Mouse (Mus musculus): ENCODE data around the gene Myl6. TPM values are rescaled to one million over a fixed set of nuclear protein-coding genes. Genes with fewer than 3 reads are reported as not detected.

Gene Myl6
- polyA plus RNA-seq, 1 experiment from 2014 or later: 442 TPM

- Histone ChIP-seq H3K27me3 (ENCODE audit: insufficient read depth, low read length) (no peaks in the 10 kb centered on the region), H3K4me3 (ENCODE audit: low read depth, low read length) (no peak overlapping the region), H3K9me3 (ENCODE audit: low read length) (no peaks in the 10 kb centered on the region), H3K27ac (ENCODE audit: low read depth) (no peak overlapping the region), H3K36me3 (replicated peaks; ENCODE audit: insufficient read depth, low read length) (no peaks in the 10 kb centered on the region), H3K9ac (replicated peaks) (no peak overlapping the region), H3K4me2 (ENCODE audit: low read depth, low read length) (no peak overlapping the region), H3K4me1 (ENCODE audit: insufficient read depth) (peaks cover 30% of the 10 kb centered on the region)
- 66% methylated on average over 6 of the region's 6 CpGs for WGBS (ENCODE audit: insufficient replicate concordance)
- TF ChIP-seq CTCF (IDR thresholded peaks at IDR 0.05; ENCODE audit: low read depth) (no peak), EP300 (IDR thresholded peaks at IDR 0.05; ENCODE audit: low read depth) (no peak)
- DNase-seq (no peak), ATAC-seq (no peak)
Measured at GRCm38 (mm10) chr10:128497134-128497737, 3.3 kb upstream of the Myl6 start.

GRCm38 (mm10) chr10:128496509-128497077 lies 2.6 kb upstream of the Myl6 start:
- no peak overlapping the region for H3K4me3 ChIP-seq (ENCODE audit: low read depth, low read length)
- H3K9me3 ChIP-seq (ENCODE audit: low read length): no peaks in the 10 kb centered on the region
- H3K36me3 ChIP-seq (replicated peaks; ENCODE audit: insufficient read depth, low read length): peaks cover 4% of the 10 kb centered on the region
- TF ChIP-seq EP300 (IDR thresholded peaks at IDR 0.05; ENCODE audit: low read depth): no peak
- no peak for TF ChIP-seq CTCF (IDR thresholded peaks at IDR 0.05; ENCODE audit: low read depth)
- DNase-seq: no peak
- no peak overlapping the region for H3K9ac ChIP-seq (replicated peaks)
- no peak for ATAC-seq
- no peaks in the 10 kb centered on the region for H3K27me3 ChIP-seq (ENCODE audit: insufficient read depth, low read length)
- WGBS (ENCODE audit: insufficient replicate concordance): 64% methylated on average over 6 of the region's 6 CpGs
- no peak overlapping the region for H3K27ac ChIP-seq (ENCODE audit: low read depth)
- H3K4me2 ChIP-seq (ENCODE audit: low read depth, low read length): no peak overlapping the region
- peaks cover 30% of the 10 kb centered on the region for H3K4me1 ChIP-seq (ENCODE audit: insufficient read depth)

GRCm38 (mm10) chr10:128495903-128496302 lies 2.0 kb upstream of the Myl6 start:
- no peak for TF ChIP-seq CTCF (IDR thresholded peaks at IDR 0.05; ENCODE audit: low read depth)
- no peak for TF ChIP-seq EP300 (IDR thresholded peaks at IDR 0.05; ENCODE audit: low read depth)
- DNase-seq (no peak), ATAC-seq (no peak)
- Histone ChIP-seq H3K27me3 (ENCODE audit: insufficient read depth, low read length) (no peaks in the 10 kb centered on the region), H3K36me3 (replicated peaks; ENCODE audit: insufficient read depth, low read length) (peaks cover 10% of the 10 kb centered on the region), H3K4me2 (ENCODE audit: low read depth, low read length) (no peak overlapping the region), H3K9ac (replicated peaks) (no peak overlapping the region), H3K4me1 (ENCODE audit: insufficient read depth) (peaks cover 33% of the 10 kb centered on the region), H3K9me3 (ENCODE audit: low read length) (no peaks in the 10 kb centered on the region), H3K4me3 (ENCODE audit: low read depth, low read length) (no peak overlapping the region), H3K27ac (ENCODE audit: low read depth) (peak overlapping the region; percentile 29; the same call in 1 of the 2 replicates)
- WGBS (ENCODE audit: insufficient replicate concordance): 56% methylated on average over 4 of the region's 4 CpGs

GRCm38 (mm10) chr10:128495270-128495669 lies 1.3 kb upstream of the Myl6 start:
- peaks cover 17% of the 10 kb centered on the region for H3K36me3 ChIP-seq (replicated peaks; ENCODE audit: insufficient read depth, low read length)
- H3K27me3 ChIP-seq (ENCODE audit: insufficient read depth, low read length): no peaks in the 10 kb centered on the region
- no peaks in the 10 kb centered on the region for H3K9me3 ChIP-seq (ENCODE audit: low read length)
- H3K4me3 ChIP-seq (ENCODE audit: low read depth, low read length): 0 out of 2 replicates have a peak overlapping the region, but pooled peaks have one; percentile 89
- H3K27ac ChIP-seq (ENCODE audit: low read depth): 0 out of 2 replicates have a peak overlapping the region, but pooled peaks have one; percentile 29
- H3K4me2 ChIP-seq (ENCODE audit: low read depth, low read length): peak overlapping the region; percentile 93
- H3K4me1 ChIP-seq (ENCODE audit: insufficient read depth): peaks cover 33% of the 10 kb centered on the region
- TF ChIP-seq CTCF (IDR thresholded peaks at IDR 0.05; ENCODE audit: low read depth): no peak
- TF ChIP-seq EP300 (IDR thresholded peaks at IDR 0.05; ENCODE audit: low read depth): no peak
- 57% methylated on average over 2 of the region's 2 CpGs for WGBS (ENCODE audit: insufficient replicate concordance)
- 0 out of 2 replicates have a peak overlapping the region, but pooled peaks have one; percentile 91 for H3K9ac ChIP-seq (replicated peaks)
- ATAC-seq (no peak), DNase-seq (no peak)

GRCm38 (mm10) chr10:128494667-128495245 lies 811 bp upstream of the Myl6 start:
- TF ChIP-seq EP300 (IDR thresholded peaks at IDR 0.05; ENCODE audit: low read depth) (no peak), CTCF (IDR thresholded peaks at IDR 0.05; ENCODE audit: low read depth) (no peak)
- 31% methylated on average over 11 of the region's 11 CpGs for WGBS (ENCODE audit: insufficient replicate concordance)
- no peaks in the 10 kb centered on the region for H3K9me3 ChIP-seq (ENCODE audit: low read length)
- peaks cover 28% of the 10 kb centered on the region for H3K4me1 ChIP-seq (ENCODE audit: insufficient read depth)
- ATAC-seq: no peak
- H3K27me3 ChIP-seq (ENCODE audit: insufficient read depth, low read length): no peaks in the 10 kb centered on the region
- peak overlapping the region; percentile 91 for H3K9ac ChIP-seq (replicated peaks)
- peak overlapping the region; percentile 98 for H3K27ac ChIP-seq (ENCODE audit: low read depth)
- peaks cover 22% of the 10 kb centered on the region for H3K36me3 ChIP-seq (replicated peaks; ENCODE audit: insufficient read depth, low read length)
- DNase-seq: no peak
- H3K4me2 ChIP-seq (ENCODE audit: low read depth, low read length): peak overlapping the region; percentile 93
- peak overlapping the region; percentile 89 for H3K4me3 ChIP-seq (ENCODE audit: low read depth, low read length)

- Histone ChIP-seq H3K4me2 (ENCODE audit: low read depth, low read length) (peak overlapping the region; percentile 93), H3K36me3 (replicated peaks; ENCODE audit: insufficient read depth, low read length) (peaks cover 35% of the 10 kb centered on the region), H3K9ac (replicated peaks) (peak overlapping the region; percentile 91), H3K4me1 (ENCODE audit: insufficient read depth) (peaks cover 27% of the 10 kb centered on the region), H3K27me3 (ENCODE audit: insufficient read depth, low read length) (no peaks in the 10 kb centered on the region), H3K9me3 (ENCODE audit: low read length) (no peaks in the 10 kb centered on the region), H3K4me3 (ENCODE audit: low read depth, low read length) (peak overlapping the region; percentile 89), H3K27ac (ENCODE audit: low read depth) (peak overlapping the region; percentile 98)
- no peak for DNase-seq
- peak; percentile 57 for ATAC-seq
- TF ChIP-seq EP300 (IDR thresholded peaks at IDR 0.05; ENCODE audit: low read depth): no peak
- TF ChIP-seq CTCF (IDR thresholded peaks at IDR 0.05; ENCODE audit: low read depth): no peak
- WGBS (ENCODE audit: insufficient replicate concordance): 0% methylated on average over 12 of the region's 12 CpGs
Measured at GRCm38 (mm10) chr10:128493319-128493694, 638 bp downstream of the Myl6 start.

Measured in liver, postnatal 0 days (tissue).